Mouse (Mus musculus): Measurements from ENCODE around the gene Defb20.

The Defb20 gene

DNA sequence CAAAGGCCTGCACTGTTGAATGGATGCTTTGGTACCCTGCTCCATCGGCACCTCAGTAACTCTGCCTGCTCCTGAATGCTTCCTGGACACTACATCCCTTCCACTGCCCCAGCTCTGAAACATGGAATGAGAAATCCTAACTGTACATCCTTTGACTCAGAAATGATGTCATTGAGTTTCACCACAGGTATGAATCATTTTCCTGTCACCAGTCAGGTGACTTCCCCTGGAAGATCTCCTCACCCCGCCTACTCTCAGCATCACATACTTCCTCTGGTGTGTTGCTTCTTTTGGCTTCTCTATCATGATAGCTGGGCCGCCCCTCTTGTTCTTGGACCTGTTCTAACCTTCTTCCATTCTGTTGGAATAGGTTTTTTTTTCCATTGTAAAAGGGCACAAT lies 4.0 kb downstream of the Defb20 start:
- TF ChIP-seq GATA4 (IDR thresholded peaks at IDR 0.05; ENCODE audit: insufficient replicate concordance, low read length) = no peak

DNA sequence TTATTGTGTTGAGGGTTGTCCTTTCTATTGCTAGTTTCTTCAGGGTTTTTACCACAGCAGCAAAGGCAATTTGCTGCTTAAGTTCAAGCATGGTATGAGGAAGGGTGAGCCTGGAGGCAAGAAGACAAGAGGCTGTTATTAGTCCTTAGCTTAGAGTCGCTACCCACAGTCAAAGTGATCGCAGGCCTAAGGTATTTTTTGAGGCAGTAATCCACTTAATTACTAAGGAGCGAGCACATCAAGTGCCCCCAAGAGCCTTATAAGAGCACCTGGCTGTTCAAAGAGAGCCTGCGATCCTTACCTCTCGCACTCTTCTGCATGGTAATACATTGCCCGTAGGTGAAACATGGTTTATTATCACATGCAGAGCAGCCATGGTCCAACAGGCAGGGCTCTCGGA lies 4.9 kb downstream of the Defb20 start:
- TF ChIP-seq GATA4 (IDR thresholded peaks at IDR 0.05; ENCODE audit: insufficient replicate concordance, low read length) = no peak

DNA sequence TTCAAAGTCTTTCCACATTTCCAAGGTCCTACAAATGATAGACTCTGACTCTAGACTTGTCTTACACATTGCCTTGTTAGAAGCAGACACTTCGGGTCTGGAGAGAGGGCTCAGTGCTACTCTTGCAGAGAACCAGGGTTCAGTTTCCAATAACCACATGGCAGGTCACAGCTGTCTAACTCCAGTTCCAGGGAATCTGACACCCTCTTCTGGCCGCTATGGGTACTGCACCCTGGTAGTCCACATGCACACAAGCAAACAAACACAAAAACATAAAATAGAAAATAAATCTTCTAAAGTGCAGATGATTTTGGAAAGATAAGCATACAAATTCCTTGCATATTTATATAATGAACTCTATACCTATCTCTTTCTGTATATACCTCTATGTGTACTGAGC lies 10.2 kb downstream of the Defb20 start:
- no peak for TF ChIP-seq GATA4 (IDR thresholded peaks at IDR 0.05; ENCODE audit: insufficient replicate concordance, low read length)

DNA sequence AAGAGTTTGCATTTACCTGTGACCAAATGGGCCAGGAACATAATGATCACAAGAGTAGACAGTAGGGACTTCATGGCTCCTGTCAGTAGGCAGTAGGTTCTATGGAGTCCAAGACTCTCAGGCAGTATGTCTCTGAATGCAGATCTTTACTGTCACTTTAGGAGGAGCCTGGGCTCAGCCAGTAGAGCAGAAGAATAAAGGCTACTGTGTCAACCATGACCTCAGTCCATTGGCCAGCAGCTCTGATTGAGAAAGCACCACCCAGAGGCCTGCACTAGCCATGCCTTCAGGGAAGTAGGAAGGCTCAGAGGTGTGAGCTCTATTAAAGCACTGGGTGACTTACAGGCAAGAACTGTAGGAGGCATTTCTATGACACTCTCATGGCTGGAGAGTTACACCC lies 13.2 kb downstream of the Defb20 start, which contains the start of gene Defb22:
TSS of gene Defb22 (minus strand) at position 101 of the 400 bp plus-strand sequence.
- TF ChIP-seq GATA4 (IDR thresholded peaks at IDR 0.05; ENCODE audit: insufficient replicate concordance, low read length) = no peak

DNA sequence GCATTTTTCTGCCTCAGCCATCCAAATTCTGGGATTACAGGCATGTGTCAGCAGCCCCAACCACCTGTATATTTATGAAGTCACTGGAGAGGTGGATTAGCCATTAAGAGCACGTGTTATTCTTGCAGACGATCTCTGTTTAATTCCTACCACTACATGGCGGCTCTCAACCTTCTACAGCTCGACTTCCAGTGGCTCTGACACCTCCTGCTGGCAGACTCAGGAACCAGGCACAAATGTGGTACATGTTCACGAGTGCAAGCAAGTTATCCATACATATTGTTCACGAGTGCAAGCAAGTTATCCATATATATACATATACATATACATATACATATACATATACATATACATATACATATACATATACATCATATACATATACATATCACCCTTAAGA lies 16.3 kb downstream of the Defb20 start:
- no peak for TF ChIP-seq GATA4 (IDR thresholded peaks at IDR 0.05; ENCODE audit: insufficient replicate concordance, low read length)

DNA sequence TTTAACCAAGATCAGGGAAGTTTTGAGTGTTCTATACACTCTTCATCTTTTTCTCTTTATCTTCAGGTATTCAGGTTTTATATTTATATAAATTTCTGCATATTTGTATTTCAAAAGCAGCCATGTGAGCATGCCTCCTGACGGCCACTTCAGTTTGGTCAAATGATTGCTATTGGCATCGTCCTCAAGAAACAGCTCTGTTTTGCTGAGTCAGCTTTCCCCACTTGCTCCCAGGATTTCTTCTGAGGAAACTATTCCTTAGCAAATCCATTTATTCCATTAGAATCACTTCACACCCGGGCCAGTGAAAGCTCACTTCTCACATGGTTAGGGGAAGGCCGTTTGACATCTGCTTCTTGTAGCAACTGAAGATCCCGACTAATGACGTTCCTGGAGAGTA lies 21.2 kb downstream of the Defb20 start:
- no peak for TF ChIP-seq GATA4 (IDR thresholded peaks at IDR 0.05; ENCODE audit: insufficient replicate concordance, low read length)

DNA sequence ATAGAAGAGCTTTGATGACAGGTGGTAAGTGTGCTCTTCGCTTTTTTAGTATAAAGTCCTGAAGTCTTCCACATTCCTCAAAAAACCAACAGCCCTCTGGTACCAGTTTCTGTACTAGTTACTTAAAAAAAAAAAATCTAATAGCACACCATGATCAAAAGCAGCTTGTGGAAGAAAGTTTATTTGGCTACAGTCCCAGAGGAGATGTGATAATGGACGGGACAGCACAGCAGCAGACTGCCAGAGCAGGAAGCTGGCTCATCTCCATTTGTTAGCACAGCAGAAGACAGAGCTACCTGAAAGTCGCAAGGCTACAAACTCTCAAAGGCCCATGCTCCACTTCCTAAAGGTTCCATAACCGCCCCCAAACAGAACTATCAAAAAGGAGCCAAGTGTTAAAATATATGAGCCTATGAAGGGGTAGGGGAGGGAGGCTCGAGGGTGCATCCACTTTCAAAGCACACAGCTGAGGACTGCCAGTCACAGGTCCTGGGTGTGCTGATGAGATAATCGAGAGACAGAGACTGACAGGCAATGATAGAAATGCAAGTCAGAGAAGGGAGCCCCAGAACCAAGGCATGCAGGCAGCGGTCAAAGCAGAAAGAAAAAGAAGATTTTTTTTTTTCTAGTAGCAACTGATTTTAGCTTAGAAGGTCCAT lies 23.5 kb downstream of the Defb20 start:
- no peak for TF ChIP-seq GATA4 (IDR thresholded peaks at IDR 0.05; ENCODE audit: insufficient replicate concordance, low read length)

DNA sequence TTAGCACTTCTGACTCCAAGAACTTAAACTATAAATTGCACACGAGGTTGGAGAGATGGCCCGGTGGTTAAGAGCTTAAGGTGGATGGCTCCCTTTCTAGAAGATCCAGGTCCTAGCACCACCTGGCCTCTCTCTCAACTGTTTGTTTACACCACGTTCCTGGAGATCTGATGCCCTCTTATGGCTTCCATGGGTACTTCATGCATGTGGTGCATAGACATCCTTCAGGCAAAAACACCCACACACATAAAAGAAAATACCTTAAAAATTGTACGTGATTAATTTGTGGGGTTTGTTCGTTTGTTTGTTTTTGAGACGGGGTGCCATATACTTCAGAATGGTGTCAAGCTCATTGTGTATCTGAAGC lies 24.0 kb downstream of the Defb20 start:
- no peak for TF ChIP-seq GATA4 (IDR thresholded peaks at IDR 0.05; ENCODE audit: insufficient replicate concordance, low read length)

DNA sequence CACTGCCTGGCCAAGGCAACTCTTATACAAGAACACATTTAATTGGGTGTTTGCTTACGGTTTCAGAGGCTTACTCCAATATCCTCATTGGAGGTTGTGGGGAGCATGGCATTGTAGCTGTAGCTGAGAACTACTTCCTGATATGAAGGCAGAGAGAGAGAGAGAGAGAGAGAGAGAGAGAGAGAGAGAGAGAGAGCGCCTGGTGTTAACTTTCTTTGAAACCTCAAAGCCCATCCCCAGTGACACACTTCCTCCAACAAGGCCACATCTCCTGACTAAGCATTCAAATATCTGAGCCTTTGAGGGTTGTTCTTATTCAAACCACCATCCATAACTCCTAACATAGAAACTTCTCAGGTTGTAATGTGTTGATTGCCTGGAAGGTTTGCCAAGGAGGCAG lies 27.1 kb downstream of the Defb20 start:
- TF ChIP-seq GATA4 (IDR thresholded peaks at IDR 0.05; ENCODE audit: insufficient replicate concordance, low read length) = no peak

DNA sequence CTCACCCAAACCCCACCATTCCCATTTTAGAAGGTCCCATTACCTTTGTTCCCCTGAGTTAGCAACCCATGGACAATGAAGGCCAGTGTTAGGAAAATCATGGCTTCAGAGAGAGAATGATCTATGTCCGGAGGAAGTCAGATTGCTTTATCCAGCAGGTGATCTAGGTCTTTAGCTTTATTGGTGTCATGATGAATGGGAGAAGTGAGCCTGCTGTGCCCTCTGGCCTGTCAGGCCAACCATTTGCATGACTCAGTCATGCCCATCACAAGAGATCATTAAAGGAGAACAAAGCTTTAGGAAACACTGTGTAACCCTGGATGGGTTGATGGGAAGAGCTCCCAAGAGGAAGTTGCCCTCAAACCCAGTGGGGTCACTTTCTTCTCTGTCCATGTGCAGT lies 34.7 kb downstream of the Defb20 start, which contains the start of gene Defb26:
TSS of gene Defb26 (minus strand) at position 101 of the 400 bp plus-strand sequence.
- TF ChIP-seq GATA4 (IDR thresholded peaks at IDR 0.05; ENCODE audit: insufficient replicate concordance, low read length) = no peak

DNA sequence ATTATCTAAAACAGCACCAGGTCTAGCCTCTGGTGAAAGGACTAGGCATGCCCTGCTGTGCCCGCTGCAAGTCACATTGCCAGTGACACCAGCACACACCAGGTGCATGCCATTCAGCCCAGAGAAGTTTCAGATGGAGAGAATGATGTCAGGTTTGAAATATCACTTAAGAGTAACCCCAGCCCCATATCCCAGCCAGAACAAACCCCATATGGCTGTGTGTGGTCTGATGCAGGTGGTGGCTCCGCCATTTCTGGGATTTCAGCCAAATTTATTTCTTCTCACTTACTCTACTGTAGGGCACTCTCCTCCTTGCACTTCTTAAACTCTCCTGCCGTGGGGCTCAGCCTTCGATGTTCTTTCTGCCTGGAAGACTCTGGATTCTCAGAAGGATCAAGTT lies 39.2 kb downstream of the Defb20 start:
- TF ChIP-seq GATA4 (IDR thresholded peaks at IDR 0.05; ENCODE audit: insufficient replicate concordance, low read length) = no peak

DNA sequence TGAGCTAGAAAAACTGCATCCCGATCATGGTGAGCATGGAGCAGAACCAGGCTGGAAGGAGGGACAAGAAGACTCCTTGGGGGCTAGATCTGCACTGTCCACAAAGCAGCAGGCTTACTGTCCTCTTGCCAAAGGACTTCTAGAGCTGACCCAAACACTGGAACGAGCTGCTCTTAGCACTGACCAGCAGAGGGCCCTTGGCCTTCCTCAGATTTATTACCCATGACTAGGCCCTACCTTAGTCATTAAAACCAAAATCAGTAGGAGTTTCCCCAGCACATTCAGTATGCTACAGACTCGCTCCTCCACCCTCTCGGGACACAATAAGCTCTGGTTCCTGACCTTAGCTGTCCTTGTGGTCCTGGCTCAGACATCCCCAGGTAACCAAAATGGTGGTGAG lies 41.1 kb downstream of the Defb20 start, which contains the start of gene Defb28:
TSS of gene Defb28 (plus strand) at position 275 of the 400 bp plus-strand sequence.
- TF ChIP-seq GATA4 (IDR thresholded peaks at IDR 0.05; ENCODE audit: insufficient replicate concordance, low read length) = no peak
